Mouse (Mus musculus) liver, postnatal 0 days (tissue): Measurements from ENCODE around the gene Rnf222. TPM values are rescaled to one million over a fixed set of nuclear protein-coding genes. Genes with fewer than 3 reads are reported as not detected.
A peak's percentile ranks its signal among the peaks of the same experiment; 100 is the strongest.

Experiments
- ATAC-seq: fragments of 200-750 bp; cut with Nextera tagmentation; 2 replicates; pipeline ENCODE4 v1.8.0; 2017; ENCODE audit warnings: mild to moderate bottlenecking, moderate library complexity
- DNase-seq: peaks from one replicate; pipeline ENCODE4 v3.0.0-alpha.2; 2016
- H3K27ac ChIP-seq: fragments of 300-500 bp; sonication (generic); 2 replicates; pipeline ENCODE4 v1.5.1; 2014; ENCODE audit warnings: antibody characterized with exemption, moderate library complexity, mild to moderate bottlenecking, low read depth
- H3K27me3 ChIP-seq: fragments of 300-500 bp; sonication (generic); 2 replicates; pipeline ENCODE4 v1.6.1; 2014; ENCODE audit warnings: low read length, control low read depth, mixed read lengths; ENCODE audit not compliant: insufficient read depth
- H3K36me3 ChIP-seq: fragments of 300-500 bp; sonication (generic); replicated peaks from 2 replicates; pipeline ENCODE4 v1.6.1; 2014; ENCODE audit warnings: mild to moderate bottlenecking, control low read depth, low read length, moderate library complexity, mixed read lengths; ENCODE audit not compliant: insufficient read depth
- H3K4me1 ChIP-seq: fragments of 300-500 bp; sonication (generic); 2 replicates; pipeline ENCODE4 v1.6.1; 2014; ENCODE audit warnings: antibody characterized with exemption, mild to moderate bottlenecking, control low read depth; ENCODE audit not compliant: insufficient read depth
- H3K4me2 ChIP-seq: fragments of 300-500 bp; sonication (generic); 2 replicates; pipeline ENCODE4 v1.6.1; 2014; ENCODE audit warnings: low read depth, mild to moderate bottlenecking, low read length, moderate library complexity, mixed read lengths
- H3K4me3 ChIP-seq: fragments of 300-500 bp; sonication (generic); 2 replicates; pipeline ENCODE4 v1.5.1; 2014; ENCODE audit warnings: low read depth, low read length
- H3K9ac ChIP-seq: fragments of 300-500 bp; sonication (generic); replicated peaks from 2 replicates; pipeline ENCODE4 v1.6.1; 2014; ENCODE audit warnings: mild to moderate bottlenecking, moderate library complexity
- H3K9me3 ChIP-seq: fragments of 300-500 bp; sonication (generic); 2 replicates; pipeline ENCODE4 v1.6.1; 2016; ENCODE audit warnings: mild to moderate bottlenecking, control low read depth, low read length, mixed read lengths
- CTCF ChIP-seq: sonication (generic); IDR thresholded peaks from 2 replicates; pipeline ENCODE4 v1.5.1; 2016; ENCODE audit warnings: antibody characterized with exemption, low read depth
- EP300 ChIP-seq: IDR thresholded peaks from 2 replicates; pipeline ENCODE4 v1.6.1; 2016; ENCODE audit warnings: antibody characterized with exemption, low read depth, mild to moderate bottlenecking
- WGBS: fragments of 180-500 bp; shearing (Covaris S2); extraction: QIAGEN DNeasy Blood & Tissue Kit; methylation state at CpG from one replicate; pipeline ENCODE4 v1.1.7; 2014; ENCODE audit not compliant: insufficient replicate concordance; 5-methylcytosine and 5-hydroxymethylcytosine counted together
- polyA plus RNA-seq: library from polyadenylated mRNA; unstranded; fragments of >200 nt; fragmentation: Nextera tagmentation; extraction: Ambion mirVana; gene quantifications from 2 replicates; pipeline ENCODE4 v1.2.1, GENCODE M21; 2015

Gene Rnf222
- polyA plus RNA-seq, 1 experiment from 2014 or later = 0.07 TPM

GRCm38 (mm10) chr11:68892233-68892832 lies 4.0 kb downstream of the Rnf222 start:
- no peak overlapping the region for H3K9ac ChIP-seq
- DNase-seq (no peak), ATAC-seq (0 out of 2 replicates have a peak, but pooled peaks have one; percentile 32)
- H3K4me3 ChIP-seq = no peak overlapping the region
- H3K27ac ChIP-seq = 0 out of 2 replicates have a peak overlapping the region, but pooled peaks have one; percentile 11
- no peaks in the 10 kb centered on the region for H3K36me3 ChIP-seq
- H3K27me3 ChIP-seq = no peaks in the 10 kb centered on the region
- H3K9me3 ChIP-seq = no peaks in the 10 kb centered on the region
- 30% methylated on average over 15 of the region's 15 CpGs for WGBS
- H3K4me2 ChIP-seq = peak overlapping the region; percentile 23; the same call in 1 of the 2 replicates
- H3K4me1 ChIP-seq = peaks cover 7% of the 10 kb centered on the region; the same call in 1 of the 2 replicates
- TF ChIP-seq EP300 (no peak), CTCF (no peak)

GRCm38 (mm10) chr11:68893911-68894464 lies 5.6 kb downstream of the Rnf222 start:
- Histone ChIP-seq H3K4me3 (no peak overlapping the region), H3K27ac (no peak overlapping the region), H3K9me3 (no peaks in the 10 kb centered on the region), H3K36me3 (no peaks in the 10 kb centered on the region), H3K27me3 (no peaks in the 10 kb centered on the region), H3K4me2 (no peak overlapping the region), H3K9ac (no peak overlapping the region), H3K4me1 (peaks cover 20% of the 10 kb centered on the region)
- ATAC-seq = no peak
- 69% methylated on average over 12 of the region's 12 CpGs for WGBS
- TF ChIP-seq EP300 (no peak), CTCF (no peak)
- DNase-seq = no peak

- TF ChIP-seq CTCF (no peak), EP300 (peak; percentile 31; the same call in 1 of the 2 replicates)
- DNase-seq = no peak
- 66% methylated on average over 5 of the region's 5 CpGs for WGBS
- Histone ChIP-seq H3K9ac (no peak overlapping the region), H3K27ac (peak overlapping the region; percentile 44; the same call in 1 of the 2 replicates), H3K4me2 (0 out of 2 replicates have a peak overlapping the region, but pooled peaks have one; percentile 7), H3K4me3 (no peak overlapping the region), H3K4me1 (peaks cover 27% of the 10 kb centered on the region), H3K27me3 (no peaks in the 10 kb centered on the region), H3K9me3 (no peaks in the 10 kb centered on the region), H3K36me3 (no peaks in the 10 kb centered on the region)
- peak; percentile 21; the same call in 1 of the 2 replicates for ATAC-seq
Measured at GRCm38 (mm10) chr11:68896247-68896646, 7.9 kb downstream of the Rnf222 start.

GRCm38 (mm10) chr11:68897120-68897519 lies 8.8 kb downstream of the Rnf222 start:
- H3K4me1 ChIP-seq = peaks cover 27% of the 10 kb centered on the region
- ATAC-seq (no peak), DNase-seq (no peak)
- no peak overlapping the region for H3K4me2 ChIP-seq
- H3K4me3 ChIP-seq = no peak overlapping the region
- no peak overlapping the region for H3K27ac ChIP-seq
- no peaks in the 10 kb centered on the region for H3K36me3 ChIP-seq
- H3K9ac ChIP-seq = no peak overlapping the region
- no peaks in the 10 kb centered on the region for H3K9me3 ChIP-seq
- H3K27me3 ChIP-seq = no peaks in the 10 kb centered on the region
- 67% methylated on average over 4 of the region's 4 CpGs for WGBS
- TF ChIP-seq CTCF = peak; percentile 90
- TF ChIP-seq EP300 = no peak

- H3K27ac ChIP-seq = no peak overlapping the region
- DNase-seq (no peak), ATAC-seq (no peak)
- peaks cover 27% of the 10 kb centered on the region for H3K4me1 ChIP-seq
- no peak overlapping the region for H3K9ac ChIP-seq
- H3K9me3 ChIP-seq = no peaks in the 10 kb centered on the region
- TF ChIP-seq CTCF = no peak
- no peak for TF ChIP-seq EP300
- no peak overlapping the region for H3K4me2 ChIP-seq
- H3K4me3 ChIP-seq = no peak overlapping the region
- peaks cover 4% of the 10 kb centered on the region; the same call in 1 of the 2 replicates for H3K36me3 ChIP-seq
- no peaks in the 10 kb centered on the region for H3K27me3 ChIP-seq
- WGBS = 65% methylated on average over 6 of the region's 6 CpGs
Measured at GRCm38 (mm10) chr11:68897838-68898237, 9.5 kb downstream of the Rnf222 start.

- no peak for DNase-seq
Measured at GRCm38 (mm10) chr11:68898790-68899189, 10.4 kb downstream of the Rnf222 start.

More at GRCm38 (mm10) chr11:68898790-68899189, 10.4 kb downstream of the Rnf222 start:
- Histone ChIP-seq H3K4me2 (no peak overlapping the region), H3K27me3 (no peaks in the 10 kb centered on the region), H3K9me3 (no peaks in the 10 kb centered on the region), H3K27ac (0 out of 2 replicates have a peak overlapping the region, but pooled peaks have one; percentile 11), H3K36me3 (peaks cover 13% of the 10 kb centered on the region), H3K4me3 (no peak overlapping the region), H3K9ac (no peak overlapping the region), H3K4me1 (peaks cover 27% of the 10 kb centered on the region)
- 46% methylated on average over 6 of the region's 6 CpGs for WGBS
- no peak for ATAC-seq
- TF ChIP-seq EP300 (no peak), CTCF (no peak)
